Mouse (Mus musculus) adrenal gland, adult 8-10 months (tissue): ENCODE measurements around the gene Fam222b. TPM values are rescaled to one million over a fixed set of nuclear protein-coding genes. Genes with fewer than 3 reads are reported as not detected.
"Not testable (repeated sequence)": the region's sequence is repeated elsewhere in the genome, so short reads cannot be mapped to it uniquely, and the experiment has no call there.

Experiments
- DNase-seq: peaks from one replicate; pipeline ENCODE4 v3.0.0; 2022
- total RNA-seq, 4 experiments: library from RNA; stranded (reverse); gene quantifications; 2 replicates each; pipeline ENCODE4 v1.2.4; 2022

Fam222b gene
- total RNA-seq, 4 experiments from 2014 or later = 19.6 to 29.0 (median 22.4) TPM

DNA sequence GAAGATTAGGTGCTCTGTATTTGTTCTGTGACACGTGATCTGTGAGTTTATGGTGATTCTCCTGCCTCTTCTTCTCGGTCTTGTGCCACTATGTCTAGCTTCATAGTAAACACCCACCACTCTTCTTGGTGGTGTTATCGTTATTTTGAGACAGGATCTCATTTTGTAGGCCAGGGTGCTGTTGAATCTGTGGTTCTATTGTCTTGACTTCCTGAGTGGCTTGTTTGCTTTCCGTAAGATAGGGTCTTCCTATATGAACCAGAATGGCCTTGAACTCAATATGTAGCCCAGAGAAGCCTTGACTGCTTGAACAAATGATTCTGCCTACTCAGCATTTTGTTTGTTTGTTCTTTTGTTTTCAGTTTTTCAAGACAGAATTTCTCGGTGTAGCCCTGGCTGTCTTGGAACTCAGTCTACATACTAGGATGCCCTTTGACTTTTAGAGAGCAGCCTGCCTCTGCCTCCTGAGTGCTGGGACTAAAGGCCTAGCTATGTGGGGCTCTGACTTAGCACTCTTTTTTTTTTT lies 6.6 kb upstream of the Fam222b start:
- DNase-seq = no peak

- DNase-seq = no peak
Observed at GRCm38 (mm10) chr11:78094137-78094503, 340 bp upstream of the Fam222b start.

GRCm38 (mm10) chr11:78095144-78095516 lies 670 bp downstream of the Fam222b start:
- no peak for DNase-seq

GRCm38 (mm10) chr11:78097077-78097476 lies 2.6 kb downstream of the Fam222b start:
- no peak for DNase-seq

- DNase-seq = no peak
Observed at GRCm38 (mm10) chr11:78100746-78101145, 6.3 kb downstream of the Fam222b start.

DNA sequence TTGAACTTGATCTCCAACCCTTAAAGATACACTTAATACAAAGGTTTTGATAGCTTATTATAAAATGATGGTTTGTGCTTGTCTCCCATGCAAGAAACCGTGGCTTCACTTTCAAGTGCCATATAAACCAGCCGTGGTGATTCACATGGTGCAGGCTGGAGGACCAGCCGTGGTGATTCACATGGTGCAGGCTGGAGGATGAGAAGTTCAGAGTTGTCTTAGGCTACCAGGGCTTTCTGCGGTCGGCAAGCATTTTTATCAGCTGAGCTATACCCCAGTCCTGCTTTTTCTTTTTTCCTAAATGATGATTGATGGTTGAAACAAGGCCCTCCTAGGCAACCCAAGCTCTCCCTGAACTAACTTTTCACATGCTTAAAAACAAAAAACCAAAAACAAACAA lies 7.7 kb downstream of the Fam222b start:
- no peak for DNase-seq

DNA sequence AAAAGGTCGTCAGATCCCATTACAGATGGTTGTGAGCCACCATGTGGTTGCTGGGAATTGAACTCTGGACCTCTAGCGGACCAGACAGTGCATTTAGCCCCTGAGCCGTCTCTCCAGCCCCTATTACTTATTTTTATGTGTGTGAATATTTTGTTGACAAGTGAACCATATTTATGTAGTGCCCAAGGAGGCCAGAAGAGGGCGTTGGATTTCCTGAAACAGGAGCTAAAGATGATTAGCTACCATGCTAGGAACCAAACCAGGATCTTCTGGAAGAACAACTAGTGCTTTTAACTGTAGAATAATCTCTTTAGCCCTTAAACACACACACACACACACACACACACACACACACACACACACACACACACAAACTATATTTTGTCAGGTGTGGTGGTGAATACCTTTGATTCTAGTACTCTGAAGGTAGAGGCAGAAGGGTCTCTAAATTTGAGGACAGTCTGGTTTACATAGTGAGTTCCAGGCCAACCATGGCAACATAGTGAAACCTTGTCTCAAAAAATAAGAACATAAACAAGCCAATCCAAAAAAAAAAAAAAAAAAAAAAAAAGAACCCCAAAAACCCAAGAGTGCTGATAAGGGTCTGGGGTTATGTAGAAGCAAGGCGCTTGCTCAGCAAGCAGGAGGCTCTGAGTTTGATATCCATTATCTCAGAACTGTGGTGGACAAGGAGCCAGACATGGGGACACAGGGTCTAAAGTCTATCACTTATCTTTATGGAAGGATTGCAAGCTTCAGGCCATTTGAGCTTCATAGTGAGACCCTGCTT lies 8.7 kb downstream of the Fam222b start:
- DNase-seq = no peak

- DNase-seq = no peak
Observed at GRCm38 (mm10) chr11:78104501-78104900, 10.0 kb downstream of the Fam222b start.

GRCm38 (mm10) chr11:78113616-78114015 lies 19.2 kb downstream of the Fam222b start:
- no peak for DNase-seq

DNA sequence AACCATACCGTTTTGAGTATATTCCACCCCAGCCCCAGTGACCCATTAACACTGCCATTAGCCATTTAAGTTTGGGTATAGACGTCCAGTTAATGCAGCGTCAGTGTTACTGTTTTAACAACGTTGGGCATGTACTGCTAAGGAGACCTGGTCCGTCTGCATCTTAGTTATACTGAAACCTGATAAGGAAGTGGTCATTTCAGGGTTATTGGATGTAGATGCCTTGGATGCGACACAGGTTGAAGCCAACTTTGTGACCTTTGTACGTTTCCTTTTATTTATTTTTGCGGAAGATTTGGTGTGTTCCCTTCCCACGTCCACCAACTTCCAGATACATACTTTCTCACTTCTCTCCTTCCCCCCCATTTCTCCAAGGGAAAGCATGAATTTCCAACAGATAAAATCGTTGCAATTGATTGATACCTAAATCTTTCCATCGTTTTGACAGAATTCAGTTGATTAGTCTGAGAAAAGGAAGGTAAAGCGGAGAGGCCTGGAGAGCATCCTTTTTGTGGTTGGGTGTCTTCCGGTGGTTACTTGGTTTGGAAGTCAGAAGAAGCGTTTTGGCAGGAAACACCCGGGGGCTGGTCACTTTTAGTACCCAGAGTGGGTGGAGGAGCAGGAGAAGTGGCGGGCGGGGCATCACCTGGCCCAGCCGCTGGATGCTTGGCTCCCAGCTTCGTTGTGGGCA lies 20.4 kb downstream of the Fam222b start:
- no peak for DNase-seq

DNA sequence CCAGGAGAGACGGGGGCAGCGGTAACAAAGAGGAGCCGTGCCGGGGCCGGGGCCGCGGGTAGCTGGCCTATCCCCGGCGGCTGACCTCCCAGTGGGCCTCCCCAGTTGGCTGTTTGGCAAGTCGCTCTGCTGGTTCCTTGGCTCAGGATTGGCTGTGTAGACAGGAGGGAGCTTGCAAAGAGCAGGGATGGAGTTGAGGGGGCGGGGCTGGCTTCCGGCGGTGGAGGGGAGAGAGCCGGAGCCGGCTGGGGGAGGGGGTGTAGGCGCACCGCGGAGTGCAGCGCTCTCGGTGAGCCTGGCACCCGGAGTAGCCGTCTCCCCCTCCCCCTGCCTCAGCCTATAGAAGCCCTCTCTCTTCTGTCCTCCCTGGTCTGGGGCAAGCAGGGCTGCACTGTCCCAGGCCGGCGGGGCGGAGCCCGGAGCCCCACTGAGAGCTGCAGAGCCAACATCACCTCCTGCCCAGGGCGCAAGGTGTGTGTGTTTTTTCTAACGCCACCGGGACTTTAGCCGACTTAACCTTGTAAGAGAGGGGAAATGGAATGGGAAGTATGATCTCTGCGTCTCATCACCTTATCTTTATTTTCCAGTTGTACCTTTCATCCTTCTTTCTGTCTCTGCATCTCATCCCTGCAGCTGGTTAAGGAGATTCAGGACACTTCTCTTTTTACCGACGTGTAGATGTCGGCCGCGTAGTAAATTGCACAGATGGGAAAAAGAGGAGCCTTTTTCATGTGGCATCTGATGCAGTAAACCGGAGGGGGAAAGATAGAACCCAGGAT lies 21.1 kb downstream of the Fam222b start:
- DNase-seq = peak; percentile 93

GRCm38 (mm10) chr11:78116146-78116410 lies 21.6 kb downstream of the Fam222b start:
- DNase-seq = no peak

DNA sequence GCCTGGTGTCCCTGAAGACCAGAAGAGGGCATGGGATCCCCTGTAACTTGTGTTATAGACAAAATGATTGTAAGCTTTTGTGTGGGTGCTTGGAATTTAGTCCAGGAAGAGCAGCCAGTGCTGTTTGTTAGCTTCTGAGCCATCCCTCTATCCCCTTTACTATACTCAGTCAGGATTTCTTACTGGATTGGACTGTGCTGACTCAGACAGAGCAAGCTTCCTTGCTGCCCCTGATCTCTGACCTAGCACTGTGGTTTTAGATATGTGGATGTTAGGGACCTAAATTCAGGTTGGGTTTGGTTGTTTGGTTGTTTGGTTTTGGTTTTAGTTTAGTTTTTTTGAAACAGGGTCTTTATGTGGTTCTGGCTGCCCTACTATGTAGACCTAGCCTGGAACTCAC lies 24.0 kb downstream of the Fam222b start:
- DNase-seq = no peak

GRCm38 (mm10) chr11:78119898-78120297 lies 25.4 kb downstream of the Fam222b start:
- no peak for DNase-seq

GRCm38 (mm10) chr11:78121176-78121575 lies 26.7 kb downstream of the Fam222b start:
- DNase-seq = peak; percentile 64

DNA sequence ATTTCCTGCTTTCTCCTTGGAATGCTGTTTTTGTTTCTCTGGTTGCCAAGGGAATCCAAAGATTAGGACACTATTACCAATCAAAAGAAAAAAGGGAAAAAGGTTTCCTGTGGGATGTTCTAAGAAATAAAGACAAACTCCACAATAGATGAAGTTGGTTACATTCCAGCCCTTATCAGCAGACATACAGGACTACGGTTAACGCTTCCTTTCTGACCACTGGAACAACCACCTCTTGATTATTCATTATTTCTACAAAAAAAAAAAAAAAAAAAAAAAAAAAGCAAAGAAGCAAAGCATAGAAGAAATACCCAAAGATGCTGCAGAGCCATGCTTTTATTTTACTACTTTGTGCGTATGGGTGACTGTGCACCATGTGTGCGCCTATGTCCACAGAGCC lies 28.4 kb downstream of the Fam222b start:
- DNase-seq = no peak

- no peak for DNase-seq
Observed at GRCm38 (mm10) chr11:78123782-78124181, 29.3 kb downstream of the Fam222b start.

DNA sequence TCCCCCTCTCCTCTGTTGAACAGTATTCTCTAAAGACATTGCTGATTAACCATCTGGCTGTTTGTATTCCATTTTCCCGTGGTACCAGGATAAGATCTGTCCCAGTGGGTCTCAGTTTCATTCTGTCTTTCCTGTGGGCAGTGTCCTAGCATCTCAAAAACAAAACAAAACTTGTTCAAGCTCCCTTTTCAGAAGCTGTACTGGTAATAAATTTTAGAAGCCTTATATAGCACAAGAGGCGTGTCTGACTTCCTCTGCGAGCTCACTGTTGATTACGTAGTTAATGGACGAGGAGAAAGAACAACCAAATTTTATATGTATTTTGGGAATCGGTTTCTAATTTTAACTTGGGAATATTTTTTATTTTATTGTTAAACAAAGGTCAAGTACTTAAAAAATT lies 31.2 kb downstream of the Fam222b start:
- DNase-seq = no peak

- no peak for DNase-seq
Observed at GRCm38 (mm10) chr11:78126739-78127138, 32.3 kb downstream of the Fam222b start.

- DNase-seq = no peak
Observed at GRCm38 (mm10) chr11:78129458-78129857, 35.0 kb downstream of the Fam222b start.

DNA sequence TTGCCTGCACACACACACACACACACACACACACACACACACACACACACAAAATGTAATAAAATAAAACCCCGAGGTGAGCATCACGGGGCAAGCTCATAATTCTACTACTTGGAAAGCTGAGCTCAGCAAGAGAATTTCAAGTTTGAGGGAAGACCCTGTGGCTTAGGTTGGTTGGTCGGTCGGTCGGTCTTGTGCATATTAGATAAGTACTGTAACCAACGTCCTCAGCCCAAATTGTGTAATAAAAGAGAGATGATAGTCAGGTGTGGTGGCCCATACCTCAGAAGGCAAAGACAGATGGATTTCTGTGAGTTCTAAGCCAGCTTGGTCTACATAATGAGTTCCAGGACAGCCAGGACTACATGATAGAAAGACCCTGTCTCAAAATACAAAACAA lies 39.5 kb downstream of the Fam222b start:
- DNase-seq = no peak

- no peak for DNase-seq
Observed at GRCm38 (mm10) chr11:78134344-78134743, 39.9 kb downstream of the Fam222b start.

GRCm38 (mm10) chr11:78135314-78135713 lies 40.9 kb downstream of the Fam222b start:
- DNase-seq = not testable (repeated sequence)
